Mouse (Mus musculus) midbrain, embryonic 16.5 days (tissue): Measurements from ENCODE around the gene Kdsr. TPM values are rescaled to one million over a fixed set of nuclear protein-coding genes. Genes with fewer than 3 reads are reported as not detected.

Source experiments
- ATAC-seq: fragments of 200-750 bp; cut with Nextera tagmentation; 2 replicates; pipeline ENCODE4 v1.8.0; 2017; ENCODE audit warnings: moderate TSS enrichment
- H3K27ac ChIP-seq: fragments of 300-500 bp; sonication (generic); 2 replicates; pipeline ENCODE4 v1.5.1; 2014; ENCODE audit warnings: mild to moderate bottlenecking, low read length, mixed read lengths
- H3K27me3 ChIP-seq: fragments of 300-500 bp; sonication (generic); 2 replicates; pipeline ENCODE4 v1.6.1; 2014; ENCODE audit warnings: low read depth, low read length, mixed read lengths; ENCODE audit not compliant: control insufficient read depth, insufficient read depth
- H3K36me3 ChIP-seq: fragments of 300-500 bp; sonication (generic); 2 replicates; pipeline ENCODE4 v1.6.1; 2014; ENCODE audit warnings: mild to moderate bottlenecking, low read length, moderate library complexity, mixed read lengths; ENCODE audit not compliant: control insufficient read depth, insufficient read depth
- H3K4me1 ChIP-seq: fragments of 300-500 bp; sonication (generic); 2 replicates; pipeline ENCODE4 v1.6.1; 2014; ENCODE audit warnings: mild to moderate bottlenecking, low read length, mixed read lengths; ENCODE audit not compliant: control insufficient read depth, insufficient read depth
- H3K4me2 ChIP-seq: fragments of 300-500 bp; sonication (generic); 2 replicates; pipeline ENCODE4 v1.6.1; 2014; ENCODE audit warnings: mild to moderate bottlenecking, low read length, mixed read lengths
- H3K4me3 ChIP-seq: fragments of 300-500 bp; sonication (generic); 2 replicates; pipeline ENCODE4 v1.5.1; 2014; ENCODE audit warnings: low read depth, mild to moderate bottlenecking, low read length, moderate library complexity, mixed read lengths
- H3K9ac ChIP-seq: fragments of 300-500 bp; sonication (generic); 2 replicates; pipeline ENCODE4 v1.6.1; 2014; ENCODE audit warnings: low read depth, low read length, mixed read lengths
- H3K9me3 ChIP-seq: fragments of 300-500 bp; sonication (generic); replicated peaks from 2 replicates; pipeline ENCODE4 v1.6.1; 2014; ENCODE audit warnings: mild to moderate bottlenecking, low read length, mixed read lengths; ENCODE audit not compliant: control insufficient read depth, poor library complexity, severe bottlenecking
- WGBS: fragments of 180-500 bp; shearing (Covaris S2); extraction: QIAGEN DNeasy Blood & Tissue Kit; methylation state at CpG from one replicate; pipeline ENCODE4 v1.1.7; 2014; 5-methylcytosine and 5-hydroxymethylcytosine counted together
- polyA plus RNA-seq: library from polyadenylated mRNA; unstranded; fragments of >200 nt; fragmentation: Nextera tagmentation; extraction: Ambion mirVana; gene quantifications from 2 replicates; pipeline ENCODE4 v1.2.1, GENCODE M21; 2015

The Kdsr gene
- 16.6 and 17.2 TPM in 2 replicates for polyA plus RNA-seq

GRCm38 (mm10) chr1:106759572-106760435 lies at the start of gene Kdsr:
Gene Kdsr (minus strand): TSS chr1:106759727.
- peak within 1 kb of the TSS; percentile 77 for H3K27ac ChIP-seq
- 1% methylated on average over 50 of the region's 51 CpGs for WGBS
- no peaks in the 10 kb centered on the region for H3K27me3 ChIP-seq
- no peaks in the 10 kb centered on the region; the same call in 1 of the 2 replicates for H3K36me3 ChIP-seq
- peaks cover 12% of the 10 kb centered on the region for H3K4me1 ChIP-seq
- ATAC-seq: peak; percentile 99
- H3K9ac ChIP-seq: peak within 1 kb of the TSS; percentile 85
- peak within 1 kb of the TSS; percentile 87 for H3K4me3 ChIP-seq
- H3K9me3 ChIP-seq: no peaks in the 10 kb centered on the region
- H3K4me2 ChIP-seq: peak within 1 kb of the TSS; percentile 97

GRCm38 (mm10) chr1:106799931-106800330 lies 40.4 kb upstream of the Kdsr start:
- whole genome bisulfite sequencing: 86% methylated on average over 3 of the region's 3 CpGs
- Histone ChIP-seq H3K4me2 (no peak overlapping the region), H3K9ac (no peak overlapping the region), H3K27me3 (no peaks in the 10 kb centered on the region), H3K36me3 (no peaks in the 10 kb centered on the region), H3K4me3 (no peak overlapping the region), H3K9me3 (no peaks in the 10 kb centered on the region), H3K4me1 (peaks cover 10% of the 10 kb centered on the region), H3K27ac (no peak overlapping the region)
- ATAC-seq: no peak

- no peak overlapping the region for H3K27ac ChIP-seq
- no peak for ATAC-seq
- peaks cover 15% of the 10 kb centered on the region for H3K4me1 ChIP-seq
- H3K36me3 ChIP-seq: no peaks in the 10 kb centered on the region
- no peaks in the 10 kb centered on the region for H3K9me3 ChIP-seq
- no peak overlapping the region for H3K9ac ChIP-seq
- H3K27me3 ChIP-seq: no peaks in the 10 kb centered on the region
- WGBS: 45% methylated on average over 1 of the region's 1 CpGs
- H3K4me2 ChIP-seq: no peak overlapping the region
- no peak overlapping the region for H3K4me3 ChIP-seq
Measured at GRCm38 (mm10) chr1:106799406-106799805, 39.9 kb upstream of the Kdsr start.

GRCm38 (mm10) chr1:106796987-106797779 lies 37.7 kb upstream of the Kdsr start:
- Histone ChIP-seq H3K9me3 (no peaks in the 10 kb centered on the region), H3K27ac (no peak overlapping the region), H3K36me3 (no peaks in the 10 kb centered on the region), H3K4me3 (peak overlapping the region; percentile 87), H3K9ac (0 out of 2 replicates have a peak overlapping the region, but pooled peaks have one; percentile 20), H3K27me3 (no peaks in the 10 kb centered on the region), H3K4me2 (peak overlapping the region; percentile 57), H3K4me1 (peaks cover 26% of the 10 kb centered on the region)
- peak; percentile 55 for ATAC-seq
- 64% methylated on average over 7 of the region's 7 CpGs for WGBS

- Histone ChIP-seq H3K4me2 (peak within 1 kb of the TSS; percentile 61), H3K9ac (peak within 1 kb of the TSS; percentile 97), H3K27me3 (no peaks in the 10 kb centered on the region), H3K9me3 (no peaks in the 10 kb centered on the region), H3K4me3 (peak within 1 kb of the TSS; percentile 87), H3K36me3 (no peaks in the 10 kb centered on the region), H3K27ac (peak within 1 kb of the TSS; percentile 83), H3K4me1 (peaks cover 26% of the 10 kb centered on the region)
- WGBS: under 1% methylated on average over 22 of the region's 23 CpGs
- peak; percentile 100 for ATAC-seq
Measured at GRCm38 (mm10) chr1:106796542-106796924, 37.0 kb upstream of the Kdsr start, which contains the start of gene Vps4b. Gene Vps4b (minus strand): TSS chr1:106796728.

- Histone ChIP-seq H3K27ac (peak overlapping the region; percentile 83), H3K36me3 (no peaks in the 10 kb centered on the region), H3K9me3 (no peaks in the 10 kb centered on the region), H3K4me1 (peaks cover 26% of the 10 kb centered on the region), H3K9ac (peak overlapping the region; percentile 97), H3K27me3 (no peaks in the 10 kb centered on the region), H3K4me2 (peak overlapping the region; percentile 61), H3K4me3 (peak overlapping the region; percentile 87)
- 3% methylated on average over 47 of the region's 51 CpGs for WGBS
- peak; percentile 94 for ATAC-seq
Measured at GRCm38 (mm10) chr1:106795634-106796541, 36.4 kb upstream of the Kdsr start.

- H3K36me3 ChIP-seq: peaks cover 19% of the 10 kb centered on the region
- no peaks in the 10 kb centered on the region for H3K9me3 ChIP-seq
- no peak for ATAC-seq
- H3K27ac ChIP-seq: no peak overlapping the region
- WGBS: 80% methylated on average over 4 of the region's 4 CpGs
- no peak overlapping the region for H3K4me2 ChIP-seq
- no peaks in the 10 kb centered on the region for H3K27me3 ChIP-seq
- no peak overlapping the region for H3K4me3 ChIP-seq
- no peak overlapping the region for H3K9ac ChIP-seq
- H3K4me1 ChIP-seq: no peaks in the 10 kb centered on the region
Measured at GRCm38 (mm10) chr1:106774896-106775295, 15.4 kb upstream of the Kdsr start.

GRCm38 (mm10) chr1:106774092-106774491 lies 14.6 kb upstream of the Kdsr start:
- Histone ChIP-seq H3K36me3 (peaks cover 18% of the 10 kb centered on the region), H3K9me3 (no peaks in the 10 kb centered on the region), H3K9ac (no peak overlapping the region), H3K4me2 (no peak overlapping the region), H3K4me1 (no peaks in the 10 kb centered on the region), H3K27me3 (no peaks in the 10 kb centered on the region), H3K4me3 (no peak overlapping the region), H3K27ac (no peak overlapping the region)
- 95% methylated on average over 9 of the region's 9 CpGs for WGBS
- ATAC-seq: no peak
